Mouse (Mus musculus): Measurements from ENCODE around the gene Ropn1l.

DNA sequence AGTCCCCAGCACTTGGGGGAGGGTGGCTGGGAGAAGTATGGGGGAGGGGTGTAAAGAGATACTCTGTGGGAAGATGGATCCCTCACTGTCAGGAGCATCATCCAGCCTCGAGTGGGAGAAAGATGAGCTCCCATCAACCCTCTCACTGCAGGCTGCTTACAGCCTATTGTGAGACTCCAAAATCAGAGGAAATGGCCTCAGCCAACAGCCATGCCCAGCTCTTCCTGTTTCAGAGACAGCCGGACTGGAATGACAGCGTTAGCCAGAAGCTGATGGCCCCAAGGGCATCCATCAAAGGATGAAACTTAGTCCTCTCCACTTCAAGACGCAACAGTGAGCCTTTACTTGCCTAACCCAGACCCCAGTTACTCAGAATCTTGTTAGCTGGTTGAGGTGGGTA, 38.4 kb downstream of the Ropn1l start:
- no peak for TF ChIP-seq CTCF (IDR thresholded peaks at IDR 0.05; ENCODE audit: borderline replicate concordance, extremely low read depth, insufficient read depth, insufficient read length)
- no peak for TF ChIP-seq POLR2A (IDR thresholded peaks at IDR 0.05; ENCODE audit: borderline replicate concordance, extremely low read depth, insufficient read depth, insufficient read length, poor library complexity, severe bottlenecking)

Data from brain, embryonic 14.5 days (tissue).